Mouse (Mus musculus) liver, embryonic 15.5 days (tissue): ENCODE data around the gene March10. TPM values are rescaled to one million over a fixed set of nuclear protein-coding genes. Genes with fewer than 3 reads are reported as not detected.

Source experiments
- ATAC-seq: fragments of 200-750 bp; cut with Nextera tagmentation; 2 replicates; pipeline ENCODE4 v1.8.0; 2017; ENCODE audit warnings: moderate number of reproducible peaks, mild to moderate bottlenecking, moderate library complexity; ENCODE audit not compliant: insufficient read depth
- H3K27ac ChIP-seq: fragments of 300-500 bp; sonication (generic); replicated peaks from 2 replicates; pipeline ENCODE4 v1.5.1; 2015; ENCODE audit warnings: mild to moderate bottlenecking, inconsistent platforms
- H3K27me3 ChIP-seq: fragments of 300-500 bp; sonication (generic); 2 replicates; pipeline ENCODE4 v1.6.1; 2015; ENCODE audit warnings: mild to moderate bottlenecking, inconsistent platforms
- H3K36me3 ChIP-seq: fragments of 300-500 bp; sonication (generic); replicated peaks from 2 replicates; pipeline ENCODE4 v1.6.1; 2015; ENCODE audit warnings: moderate library complexity, mild to moderate bottlenecking, inconsistent platforms
- H3K4me1 ChIP-seq: fragments of 300-500 bp; sonication (generic); replicated peaks from 2 replicates; pipeline ENCODE4 v1.6.1; 2015; ENCODE audit warnings: inconsistent platforms
- H3K4me2 ChIP-seq: fragments of 300-500 bp; sonication (generic); 2 replicates; pipeline ENCODE4 v1.6.1; 2015; ENCODE audit warnings: moderate library complexity, mild to moderate bottlenecking, inconsistent platforms
- H3K4me3 ChIP-seq: fragments of 300-500 bp; sonication (generic); replicated peaks from 2 replicates; pipeline ENCODE4 v1.5.1; 2015; ENCODE audit warnings: mild to moderate bottlenecking, inconsistent platforms
- H3K9ac ChIP-seq: fragments of 300-500 bp; sonication (generic); 2 replicates; pipeline ENCODE4 v1.6.1; 2015; ENCODE audit warnings: moderate library complexity, mild to moderate bottlenecking, inconsistent platforms
- H3K9me3 ChIP-seq: fragments of 300-500 bp; sonication (generic); replicated peaks from 2 replicates; pipeline ENCODE4 v1.6.1; 2016; ENCODE audit warnings: inconsistent platforms
- WGBS: fragments of 180-500 bp; shearing (Covaris S2); methylation state at CpG from one replicate; pipeline ENCODE4 v1.1.7; 2015; ENCODE audit warnings: mixed read lengths; ENCODE audit not compliant: insufficient replicate concordance; 5-methylcytosine and 5-hydroxymethylcytosine counted together
- polyA plus RNA-seq: library from polyadenylated mRNA; unstranded; fragments of >200 nt; fragmentation: Nextera tagmentation; extraction: Ambion mirVana; gene quantifications from 2 replicates; pipeline ENCODE4 v1.2.1, GENCODE M21; 2015

March10 gene
- polyA plus RNA-seq, 1 experiment from 2014 or later, result not detected

DNA sequence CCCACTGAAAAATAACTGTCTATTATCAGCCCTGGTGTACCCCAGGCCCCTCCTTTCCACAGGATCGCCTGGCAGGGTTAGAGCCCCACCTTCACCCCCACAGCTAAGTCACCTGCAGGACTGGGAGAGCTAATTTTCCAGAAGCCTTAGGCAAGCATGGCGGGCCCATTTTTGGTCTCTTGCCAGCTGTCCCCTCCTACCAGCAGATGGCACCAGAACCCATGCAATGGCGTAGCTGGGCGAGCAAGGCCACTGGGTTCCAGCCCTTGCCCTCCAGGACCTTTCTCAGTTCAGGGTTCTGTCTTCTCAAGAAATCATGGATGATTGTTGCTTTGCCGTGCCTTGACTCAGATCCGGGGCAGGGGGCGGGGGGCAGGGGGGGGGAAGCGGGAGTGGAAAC is 124.1 kb downstream of the March10 start:
- no peak for ATAC-seq
- Histone ChIP-seq H3K4me1 (no peaks in the 10 kb centered on the region), H3K9me3 (no peaks in the 10 kb centered on the region), H3K4me3 (no peak overlapping the region), H3K9ac (no peak overlapping the region), H3K27ac (no peak overlapping the region), H3K27me3 (no peaks in the 10 kb centered on the region), H3K4me2 (no peak overlapping the region), H3K36me3 (no peaks in the 10 kb centered on the region)
- 52% methylated on average over 8 of the region's 8 CpGs for WGBS

DNA sequence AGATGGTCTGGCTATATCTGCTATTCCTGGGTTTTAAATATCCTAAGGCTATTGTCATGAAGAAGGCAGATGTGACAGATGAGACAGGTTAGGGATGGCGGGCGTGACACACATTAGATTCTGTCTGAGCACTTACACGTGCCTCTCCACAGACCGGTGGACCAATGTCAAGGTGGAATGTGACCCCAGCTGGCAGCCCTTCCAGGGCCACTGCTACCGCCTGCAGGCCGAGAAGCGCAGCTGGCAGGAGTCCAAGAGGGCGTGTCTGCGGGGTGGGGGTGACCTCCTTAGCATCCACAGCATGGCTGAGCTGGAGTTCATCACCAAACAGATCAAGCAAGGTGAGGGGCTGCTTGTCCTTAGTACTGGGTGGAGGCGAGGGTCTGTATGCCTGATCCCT is 124.8 kb downstream of the March10 start:
- no peaks in the 10 kb centered on the region for H3K27me3 ChIP-seq
- H3K4me3 ChIP-seq, result no peak overlapping the region
- no peaks in the 10 kb centered on the region for H3K4me1 ChIP-seq
- H3K4me2 ChIP-seq, result no peak overlapping the region
- WGBS, result 44% methylated on average over 10 of the region's 10 CpGs
- ATAC-seq, result no peak
- H3K9me3 ChIP-seq, result no peaks in the 10 kb centered on the region
- no peaks in the 10 kb centered on the region for H3K36me3 ChIP-seq
- H3K9ac ChIP-seq, result no peak overlapping the region
- H3K27ac ChIP-seq, result no peak overlapping the region

DNA sequence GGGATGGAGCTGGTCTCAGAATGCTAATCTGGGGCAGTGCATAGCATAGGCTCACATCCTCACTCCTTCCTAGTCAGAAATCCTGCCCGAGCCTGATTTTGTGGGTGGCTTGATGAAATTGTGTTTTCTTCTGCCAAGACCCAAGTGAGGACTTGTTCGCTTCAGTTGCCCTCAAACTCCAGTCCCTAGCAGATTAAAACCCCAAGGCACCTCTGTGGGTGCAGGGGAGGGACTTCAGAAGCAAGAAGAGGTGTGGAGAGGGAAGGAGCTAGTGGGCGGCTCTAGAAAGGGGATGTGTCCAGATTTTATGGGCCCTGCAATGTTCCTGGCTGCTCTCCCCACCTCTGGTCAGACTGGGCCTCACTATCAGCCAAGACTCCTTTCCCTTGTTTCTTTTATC is 125.4 kb downstream of the March10 start:
- no peaks in the 10 kb centered on the region for H3K36me3 ChIP-seq
- no peak overlapping the region for H3K27ac ChIP-seq
- no peaks in the 10 kb centered on the region for H3K4me1 ChIP-seq
- no peak overlapping the region for H3K9ac ChIP-seq
- WGBS, result 55% methylated on average over 3 of the region's 3 CpGs
- ATAC-seq, result no peak
- no peaks in the 10 kb centered on the region for H3K9me3 ChIP-seq
- H3K4me2 ChIP-seq, result no peak overlapping the region
- H3K27me3 ChIP-seq, result no peaks in the 10 kb centered on the region
- no peak overlapping the region for H3K4me3 ChIP-seq

DNA sequence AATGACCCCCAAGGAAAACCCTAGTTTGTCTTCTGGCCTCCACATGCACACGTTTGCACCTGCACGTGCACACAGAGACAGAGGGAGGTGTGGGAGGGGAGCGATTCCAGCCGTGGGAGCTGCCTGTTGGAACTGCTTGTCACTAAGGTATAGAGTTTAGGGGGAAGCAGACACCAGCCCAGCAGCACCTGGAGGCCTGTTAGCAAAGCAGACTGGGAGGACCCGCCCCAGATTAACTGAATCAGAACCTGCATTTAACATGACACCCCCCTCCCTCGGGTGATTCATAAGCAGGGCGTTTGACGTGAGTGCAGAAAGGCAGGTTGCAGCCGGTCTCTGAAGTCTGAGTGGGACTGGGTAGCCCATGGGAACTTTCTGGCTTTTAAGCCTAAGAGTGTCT is 126.6 kb downstream of the March10 start:
- ATAC-seq, result no peak
- Histone ChIP-seq H3K27ac (no peak overlapping the region), H3K36me3 (no peaks in the 10 kb centered on the region)

DNA sequence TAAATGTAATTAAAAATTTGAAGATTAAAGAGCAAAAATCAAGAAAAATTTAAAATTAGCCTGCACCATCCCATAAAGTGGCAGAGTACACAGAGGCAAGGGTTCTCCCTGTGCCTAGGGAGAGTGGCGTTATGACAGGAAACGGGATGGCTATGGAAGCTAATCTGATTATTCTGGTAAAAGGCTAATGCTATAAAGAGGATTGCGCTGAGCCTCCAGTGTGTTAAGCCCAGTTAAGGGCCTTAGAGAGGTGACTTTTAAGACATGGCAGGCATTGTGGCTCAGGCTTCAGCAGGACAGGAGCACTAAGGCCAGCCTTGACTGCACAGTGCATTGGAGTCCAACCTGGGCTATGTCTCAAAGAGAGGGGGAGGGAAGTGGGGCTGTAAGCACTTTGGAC is 129.4 kb downstream of the March10 start:
- Histone ChIP-seq H3K9me3 (no peaks in the 10 kb centered on the region), H3K27me3 (no peaks in the 10 kb centered on the region), H3K9ac (no peak overlapping the region), H3K36me3 (no peaks in the 10 kb centered on the region), H3K4me1 (no peaks in the 10 kb centered on the region), H3K4me2 (no peak overlapping the region), H3K4me3 (no peak overlapping the region), H3K27ac (no peak overlapping the region)
- ATAC-seq, result no peak
- WGBS, result 76% methylated on average over 3 of the region's 3 CpGs

More for the DNA sequence above, 126.6 kb downstream of the March10 start:
- Histone ChIP-seq H3K4me2 (no peak overlapping the region), H3K4me1 (no peaks in the 10 kb centered on the region), H3K4me3 (no peak overlapping the region), H3K9me3 (no peaks in the 10 kb centered on the region), H3K9ac (no peak overlapping the region), H3K27me3 (no peaks in the 10 kb centered on the region)
- WGBS, result 72% methylated on average over 9 of the region's 9 CpGs

DNA sequence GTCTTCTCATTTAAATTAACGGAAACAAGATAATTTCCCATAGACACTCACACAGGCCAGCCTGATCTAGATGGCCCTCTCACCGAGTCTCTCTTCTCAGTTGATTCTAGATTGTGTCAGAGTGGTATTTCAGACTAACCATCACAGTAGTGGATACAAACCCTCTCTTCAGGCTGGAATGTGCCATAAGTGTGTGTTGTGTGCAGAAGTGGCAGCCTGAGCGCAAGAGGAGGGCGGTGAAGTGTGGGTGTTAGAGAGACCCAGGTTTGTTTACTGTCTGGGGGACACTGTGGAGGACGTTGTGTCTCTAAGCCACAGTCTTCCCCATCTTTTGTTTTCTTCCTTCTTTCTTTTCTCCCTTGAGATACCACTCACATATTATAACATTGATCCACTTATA is 133.0 kb downstream of the March10 start:
- WGBS, result 74% methylated on average over 5 of the region's 5 CpGs
- ATAC-seq, result no peak

DNA sequence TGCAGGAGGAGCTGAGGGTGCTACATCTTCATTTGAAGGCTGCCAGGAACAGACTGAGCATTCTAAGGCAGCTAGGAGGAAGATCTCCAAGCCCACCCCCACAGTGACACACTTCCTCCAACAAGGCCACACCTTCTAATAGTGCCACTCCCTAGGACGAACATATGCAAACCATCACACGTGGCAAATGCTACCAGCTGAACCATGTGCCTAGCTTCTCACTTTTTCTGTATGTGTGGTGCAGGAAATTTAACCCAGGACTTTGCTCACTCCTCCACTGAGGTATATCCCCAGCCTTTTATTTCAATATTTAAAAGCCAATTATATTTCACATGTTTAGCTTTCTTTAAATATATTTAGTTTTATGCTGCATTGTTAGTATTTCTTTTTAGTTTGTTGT is 135.4 kb downstream of the March10 start:
- WGBS, result 24% methylated on average over 2 of the region's 2 CpGs

More for the DNA sequence above, 133.0 kb downstream of the March10 start:
- Histone ChIP-seq H3K9ac (no peak overlapping the region), H3K9me3 (no peaks in the 10 kb centered on the region), H3K27ac (no peak overlapping the region), H3K4me2 (no peak overlapping the region), H3K4me3 (no peak overlapping the region), H3K36me3 (no peaks in the 10 kb centered on the region), H3K4me1 (no peaks in the 10 kb centered on the region), H3K27me3 (no peaks in the 10 kb centered on the region)

DNA sequence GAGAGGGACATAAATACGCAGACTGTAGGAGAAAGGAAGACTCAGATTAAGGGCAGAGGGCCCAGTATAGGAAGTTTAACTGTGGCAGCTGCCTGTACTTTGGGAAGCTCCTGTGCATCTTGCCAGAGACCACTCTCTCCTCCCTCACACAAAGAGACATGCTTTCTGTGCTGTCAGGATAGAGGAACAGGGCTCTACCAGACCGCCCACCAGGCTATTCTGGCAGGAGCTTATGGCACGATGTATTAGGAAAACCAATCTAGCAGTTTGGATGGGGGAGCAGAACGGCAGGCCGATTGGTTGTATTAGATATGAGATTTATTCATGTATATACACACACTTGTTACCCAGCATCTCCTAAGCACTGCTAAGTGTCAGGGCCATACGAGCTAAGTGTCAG is 138.8 kb downstream of the March10 start:
- no peaks in the 10 kb centered on the region for H3K4me1 ChIP-seq
- no peaks in the 10 kb centered on the region for H3K36me3 ChIP-seq
- no peaks in the 10 kb centered on the region for H3K27me3 ChIP-seq
- no peak overlapping the region for H3K27ac ChIP-seq
- WGBS, result 67% methylated on average over 6 of the region's 6 CpGs
- H3K4me2 ChIP-seq, result no peak overlapping the region
- H3K9me3 ChIP-seq, result no peaks in the 10 kb centered on the region
- no peak for ATAC-seq
- H3K9ac ChIP-seq, result no peak overlapping the region
- H3K4me3 ChIP-seq, result no peak overlapping the region

More for the DNA sequence above, 135.4 kb downstream of the March10 start:
- no peak overlapping the region for H3K4me2 ChIP-seq
- no peaks in the 10 kb centered on the region for H3K27me3 ChIP-seq
- no peak overlapping the region for H3K9ac ChIP-seq
- no peak overlapping the region for H3K4me3 ChIP-seq
- no peaks in the 10 kb centered on the region for H3K4me1 ChIP-seq
- no peak overlapping the region for H3K27ac ChIP-seq
- no peaks in the 10 kb centered on the region for H3K9me3 ChIP-seq
- no peaks in the 10 kb centered on the region for H3K36me3 ChIP-seq
- ATAC-seq, result no peak

DNA sequence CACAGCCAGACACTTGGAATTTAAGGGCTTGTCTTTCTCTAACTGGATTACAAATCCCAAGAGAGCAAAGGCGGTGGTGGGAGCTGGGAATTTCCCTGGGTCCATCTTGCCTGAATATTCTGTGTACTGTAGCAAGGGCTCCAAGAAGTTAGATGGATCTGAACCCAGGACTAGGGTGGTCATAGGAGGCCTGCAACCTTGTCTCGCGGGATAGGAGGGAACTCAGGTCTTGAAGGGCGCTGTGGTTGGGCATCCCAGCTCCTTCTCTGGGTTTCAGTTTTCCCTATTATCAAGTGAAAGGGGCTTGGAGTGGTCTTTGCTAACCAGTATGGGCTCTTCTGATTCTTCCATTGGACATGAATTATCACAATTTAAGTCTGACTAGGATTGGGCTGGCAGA is 140.4 kb downstream of the March10 start:
- Histone ChIP-seq H3K4me1 (0 out of 2 replicates have a peak, but pooled peaks cover 2% of the 10 kb centered on the region), H3K36me3 (no peaks in the 10 kb centered on the region), H3K27ac (no peak overlapping the region), H3K27me3 (no peaks in the 10 kb centered on the region), H3K9me3 (no peaks in the 10 kb centered on the region), H3K4me2 (no peak overlapping the region), H3K4me3 (no peak overlapping the region), H3K9ac (no peak overlapping the region)
- no peak for ATAC-seq
- 70% methylated on average over 4 of the region's 4 CpGs for WGBS

DNA sequence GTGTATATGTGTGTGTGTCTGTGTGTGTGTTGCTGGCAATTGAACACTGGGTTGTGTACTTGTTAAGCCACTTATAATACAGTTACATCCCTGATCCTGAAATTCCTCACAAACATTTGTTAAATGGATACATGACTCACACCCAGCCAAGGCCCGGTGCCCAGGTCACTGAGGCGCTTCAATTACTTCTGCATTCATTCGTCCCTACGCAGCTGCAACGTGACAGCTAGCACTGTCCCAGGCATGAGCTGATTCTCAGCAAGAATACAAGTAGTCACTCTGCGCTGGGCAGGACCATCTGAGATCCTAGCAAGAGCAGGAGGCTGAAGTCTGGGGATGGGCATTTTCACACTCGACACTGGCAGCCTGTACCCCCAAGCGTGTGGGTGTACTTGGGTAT is 141.2 kb downstream of the March10 start:
- no peak for ATAC-seq
- H3K4me3 ChIP-seq, result no peak overlapping the region
- 72% methylated on average over 8 of the region's 8 CpGs for WGBS
- H3K36me3 ChIP-seq, result no peaks in the 10 kb centered on the region
- no peak overlapping the region for H3K4me2 ChIP-seq
- H3K9ac ChIP-seq, result no peak overlapping the region
- no peak overlapping the region for H3K27ac ChIP-seq
- 0 out of 2 replicates have a peak, but pooled peaks cover 2% of the 10 kb centered on the region for H3K4me1 ChIP-seq
- H3K9me3 ChIP-seq, result no peaks in the 10 kb centered on the region
- no peaks in the 10 kb centered on the region for H3K27me3 ChIP-seq

DNA sequence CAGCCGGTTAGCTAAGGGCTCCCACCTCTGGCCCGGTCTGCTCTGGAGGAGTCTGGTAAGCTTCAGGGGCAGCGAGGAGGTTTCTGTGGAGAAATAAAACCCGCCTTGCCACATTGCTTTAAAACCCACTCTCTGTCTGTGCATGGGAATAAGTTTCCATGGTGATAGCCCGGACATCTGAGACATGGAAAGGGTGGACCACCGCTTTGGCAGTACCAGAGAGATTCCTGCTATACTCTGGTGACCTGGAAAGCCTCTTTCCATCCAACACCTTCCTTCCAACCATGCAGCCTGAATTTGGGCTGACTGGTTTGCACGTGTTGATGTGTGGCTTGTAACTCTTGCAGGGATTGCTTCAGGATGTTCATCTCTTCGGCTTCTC is 142.9 kb downstream of the March10 start:
- Histone ChIP-seq H3K36me3 (no peaks in the 10 kb centered on the region), H3K4me3 (no peak overlapping the region), H3K27ac (no peak overlapping the region), H3K9ac (no peak overlapping the region), H3K4me1 (0 out of 2 replicates have a peak, but pooled peaks cover 2% of the 10 kb centered on the region), H3K27me3 (no peaks in the 10 kb centered on the region), H3K4me2 (no peak overlapping the region), H3K9me3 (no peaks in the 10 kb centered on the region)
- 46% methylated on average over 8 of the region's 8 CpGs for WGBS
- no peak for ATAC-seq

DNA sequence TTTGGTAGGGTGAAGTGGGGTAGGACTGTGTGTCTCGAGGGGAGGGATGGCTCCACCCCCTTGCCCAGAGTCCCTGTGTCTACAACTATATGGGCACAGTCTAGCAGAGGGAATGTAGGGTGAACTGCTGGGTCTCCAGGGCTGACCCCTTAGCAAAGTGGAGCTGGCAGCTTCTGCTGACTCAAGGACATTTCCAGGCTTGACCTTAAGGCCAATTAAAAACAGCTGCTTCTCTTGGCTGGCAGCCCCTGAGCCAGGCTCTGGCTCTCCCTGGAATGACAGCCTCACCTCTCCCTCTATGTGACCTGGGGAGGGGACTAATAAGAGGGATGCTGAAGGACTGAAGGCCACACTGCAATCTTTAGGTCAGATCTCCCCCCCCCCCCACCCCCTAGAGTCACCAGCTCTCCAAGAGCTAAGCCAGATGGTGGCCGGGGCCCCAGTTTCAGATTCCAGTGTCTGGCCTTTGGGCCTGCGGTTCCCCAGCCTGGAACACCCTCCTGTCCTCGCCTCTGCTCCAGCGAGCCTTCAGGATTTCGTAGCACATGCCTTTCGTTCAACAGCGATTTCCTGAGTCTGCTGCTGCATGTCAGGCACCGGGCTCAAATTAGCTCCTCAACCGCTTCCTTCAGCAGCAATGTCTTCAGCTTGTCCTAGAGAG is 143.4 kb downstream of the March10 start:
- no peak overlapping the region for H3K9ac ChIP-seq
- whole genome bisulfite sequencing, result 27% methylated on average over 10 of the region's 10 CpGs
- no peak for ATAC-seq
- no peaks in the 10 kb centered on the region for H3K27me3 ChIP-seq
- no peak overlapping the region for H3K4me2 ChIP-seq
- H3K4me1 ChIP-seq, result 0 out of 2 replicates have a peak, but pooled peaks cover 2% of the 10 kb centered on the region
- no peaks in the 10 kb centered on the region for H3K9me3 ChIP-seq
- no peaks in the 10 kb centered on the region for H3K36me3 ChIP-seq
- no peak overlapping the region for H3K4me3 ChIP-seq
- no peak overlapping the region for H3K27ac ChIP-seq
